Mouse (Mus musculus) gastrocnemius, postnatal 10 days (tissue): ENCODE data around the gene Rab11fip3. TPM values are rescaled to one million over a fixed set of nuclear protein-coding genes. Genes with fewer than 3 reads are reported as not detected.

Source experiments
- DNase-seq: peaks from one replicate; pipeline ENCODE4 v3.0.0; 2021; ENCODE audit warnings: mixed read lengths
- total RNA-seq, 2 experiments: library from RNA; stranded (reverse); gene quantifications; 2 replicates each; pipeline ENCODE4 v1.2.3; 2021

The Rab11fip3 gene
- total RNA-seq, 2 experiments from 2014 or later = 37.9 to 41.5 TPM

DNA sequence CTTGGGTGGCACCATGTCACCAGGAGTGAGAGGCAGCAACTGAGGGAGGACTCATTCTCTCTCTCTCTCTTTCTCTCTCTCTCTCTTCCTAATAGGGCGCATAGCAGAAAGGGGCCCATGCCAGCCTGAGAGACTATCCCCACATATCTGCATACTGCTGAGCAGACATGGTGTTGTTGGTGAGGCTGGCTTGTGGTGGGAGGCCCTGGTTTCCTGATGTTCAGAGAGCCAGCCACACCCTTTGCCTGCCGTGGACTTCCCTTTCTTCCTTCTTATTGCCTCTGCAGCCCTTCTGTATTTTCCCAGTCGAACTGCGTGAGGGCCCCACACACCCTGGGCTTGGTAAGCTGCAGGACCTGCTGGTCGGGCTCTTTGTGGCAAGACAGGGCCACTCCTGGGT is 79.0 kb downstream of the Rab11fip3 start:
- no peak for DNase-seq

- DNase-seq = peak; percentile 91
These were observed 83.8 kb downstream of the Rab11fip3 start, which contains the start of gene Capn15 for GRCm38 (mm10) chr17:25985306-25986294. Gene Capn15 (minus strand): TSS chr17:25985796.

- no peak for DNase-seq
These were observed 84.6 kb downstream of the Rab11fip3 start for GRCm38 (mm10) chr17:25984556-25985305.

DNA sequence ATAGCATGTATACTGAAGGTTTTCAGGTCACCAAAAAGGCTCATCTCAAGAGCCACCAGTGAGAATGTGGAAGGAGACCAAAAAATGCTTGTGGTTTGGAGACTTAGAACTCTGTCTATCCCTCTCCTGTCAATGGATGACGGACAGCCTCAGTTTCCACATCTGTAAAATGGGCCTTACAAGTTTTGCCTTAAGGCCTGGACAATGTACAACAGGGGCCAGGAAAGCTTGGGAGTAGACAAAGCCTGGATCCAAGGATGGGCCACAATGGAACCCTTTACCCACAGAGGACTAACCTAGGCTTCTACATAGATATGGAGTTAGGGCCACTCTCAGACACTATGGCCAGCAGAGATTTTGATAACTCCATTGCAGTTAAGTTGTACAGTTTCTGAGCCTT is 85.3 kb downstream of the Rab11fip3 start:
- no peak for DNase-seq

DNA sequence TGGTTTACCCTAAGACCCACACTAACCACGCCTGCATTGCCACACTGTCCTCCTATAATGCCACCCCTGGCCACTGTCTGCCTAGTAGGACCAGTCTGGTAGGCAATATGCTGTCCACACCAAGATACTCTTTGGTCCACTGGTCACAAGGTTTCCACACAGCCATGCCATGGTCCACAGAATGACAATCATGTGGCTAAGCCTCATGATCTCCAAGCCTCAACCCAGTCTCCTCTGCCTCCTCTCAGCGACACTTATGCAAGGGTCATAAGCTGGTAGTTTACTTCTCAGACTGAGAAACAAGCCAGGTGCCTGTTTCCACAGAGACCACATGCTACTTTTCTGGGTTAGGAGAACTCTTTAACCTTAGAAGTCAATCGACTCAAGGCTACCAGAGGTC is 86.4 kb downstream of the Rab11fip3 start:
- DNase-seq = no peak

- peak; percentile 49 for DNase-seq
These were observed 88.5 kb downstream of the Rab11fip3 start for GRCm38 (mm10) chr17:25980854-25981253.

DNA sequence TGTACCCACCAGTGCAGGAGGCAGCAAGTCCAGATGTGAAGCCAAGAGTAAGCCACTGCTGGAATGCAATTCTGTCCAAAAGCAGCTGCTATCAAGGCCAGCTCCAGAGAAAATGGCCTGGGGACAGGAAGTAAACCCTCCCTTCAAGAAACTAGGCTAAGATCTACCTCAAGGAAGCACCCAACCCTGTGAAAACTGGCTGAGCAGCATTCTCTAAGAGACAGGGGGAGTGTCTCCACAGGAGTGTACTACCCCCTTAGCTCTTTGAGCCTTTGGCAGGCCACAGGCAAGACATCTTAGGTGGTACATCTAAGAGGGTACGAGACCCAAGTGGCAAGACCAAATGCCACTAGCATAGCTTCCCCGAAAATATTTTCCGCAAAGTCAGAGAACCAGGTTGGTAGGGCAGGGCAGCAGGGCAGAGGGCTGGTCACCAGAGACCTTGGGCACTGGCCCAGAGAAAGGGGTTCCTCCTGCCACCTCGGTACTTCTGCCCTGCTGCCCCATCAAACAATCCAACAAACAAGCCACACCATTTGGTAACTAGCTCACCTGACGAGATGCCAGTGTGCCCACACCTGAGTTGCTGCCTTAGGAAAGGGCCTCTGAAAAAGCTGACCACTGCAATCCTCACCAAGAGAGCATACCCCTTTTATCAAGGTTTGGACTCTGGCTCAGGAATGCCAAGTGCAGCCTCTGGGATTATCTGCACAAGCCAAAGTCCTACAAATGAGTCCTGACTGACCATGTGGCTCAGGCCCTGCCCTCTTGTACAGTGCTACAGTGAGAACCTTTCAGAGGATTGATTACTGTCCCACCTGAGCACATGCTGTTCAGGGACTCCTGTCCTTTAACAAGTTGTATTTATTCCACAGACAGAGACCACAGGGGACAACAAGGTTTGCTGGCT is 89.3 kb downstream of the Rab11fip3 start:
- DNase-seq = no peak

DNA sequence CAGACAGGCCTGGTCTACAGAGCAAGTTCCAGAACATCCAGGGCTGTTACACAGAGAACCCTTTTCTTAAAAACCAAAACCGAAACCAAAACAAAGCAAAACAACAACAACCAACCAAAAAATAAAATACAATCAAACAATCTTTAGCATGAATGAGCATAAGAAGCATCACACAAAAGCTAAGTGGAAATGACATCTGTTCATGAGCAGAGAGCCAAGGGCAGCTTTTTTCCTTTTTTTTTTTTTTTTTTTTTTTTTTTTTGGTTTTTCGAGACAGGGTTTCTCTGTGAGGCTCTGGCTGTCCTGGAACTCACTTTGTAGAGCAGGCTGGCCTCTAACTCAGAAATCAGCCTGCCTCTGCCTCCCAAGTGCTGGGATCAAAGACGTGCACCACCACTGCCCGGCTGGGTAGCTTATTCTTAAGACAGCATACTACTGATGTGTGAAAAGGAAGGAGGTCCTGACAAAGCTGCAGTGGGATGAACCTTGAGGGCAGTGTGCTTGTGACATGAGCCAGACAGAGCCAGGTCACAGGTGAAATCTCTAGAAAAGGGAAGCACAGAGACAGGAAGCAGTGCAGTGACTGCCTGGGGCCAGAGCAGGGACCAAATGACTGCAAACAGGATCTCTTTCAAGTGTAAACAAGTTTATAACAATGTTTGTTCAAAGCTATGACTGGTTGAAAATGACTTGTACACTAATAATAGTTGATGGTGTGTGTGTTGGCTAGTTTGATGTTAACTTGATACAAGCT is 98.2 kb downstream of the Rab11fip3 start:
- no peak for DNase-seq

- no peak for DNase-seq
These were observed 98.9 kb downstream of the Rab11fip3 start for GRCm38 (mm10) chr17:25970448-25970847.

- DNase-seq = no peak
These were observed 101.2 kb downstream of the Rab11fip3 start for GRCm38 (mm10) chr17:25968176-25968575.

DNA sequence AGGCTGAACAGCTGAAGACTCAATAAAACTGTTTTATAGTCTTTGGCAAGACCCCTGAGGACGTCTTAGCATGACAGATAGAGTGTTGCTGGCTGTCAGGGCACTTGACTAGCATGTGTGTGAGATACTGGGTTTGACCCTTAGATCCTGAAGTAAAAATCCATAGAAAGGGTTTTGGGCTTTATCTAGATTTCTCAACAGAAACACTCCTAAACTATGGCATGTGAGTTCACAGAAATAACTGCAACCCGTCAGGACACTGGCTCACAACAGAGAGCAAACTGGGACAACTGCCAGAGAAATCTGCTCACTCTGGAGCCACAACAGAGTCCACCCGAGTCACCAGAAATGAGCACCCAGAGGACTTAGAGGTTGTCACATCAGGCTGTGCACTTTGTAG is 101.7 kb downstream of the Rab11fip3 start:
- no peak for DNase-seq

DNA sequence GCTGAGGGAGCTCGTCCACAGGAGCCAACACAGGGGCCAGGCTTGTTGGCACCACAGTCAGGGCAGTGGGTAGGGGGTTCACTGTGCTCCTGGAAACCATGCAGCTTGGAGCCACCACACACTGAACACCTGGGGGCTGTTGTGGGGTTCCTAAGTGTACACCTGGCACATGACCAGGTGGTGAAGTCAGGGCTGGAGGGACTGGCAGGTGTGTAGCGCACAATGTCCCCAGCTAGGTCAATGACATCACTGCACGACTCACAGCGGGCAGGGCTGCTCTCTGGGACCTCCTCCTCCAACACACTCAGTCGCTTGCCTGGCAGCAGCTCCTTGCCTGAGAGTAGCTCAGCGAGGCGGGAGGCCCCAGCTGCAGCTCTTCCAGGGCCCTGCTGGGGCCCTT is 105.1 kb downstream of the Rab11fip3 start:
- no peak for DNase-seq

DNA sequence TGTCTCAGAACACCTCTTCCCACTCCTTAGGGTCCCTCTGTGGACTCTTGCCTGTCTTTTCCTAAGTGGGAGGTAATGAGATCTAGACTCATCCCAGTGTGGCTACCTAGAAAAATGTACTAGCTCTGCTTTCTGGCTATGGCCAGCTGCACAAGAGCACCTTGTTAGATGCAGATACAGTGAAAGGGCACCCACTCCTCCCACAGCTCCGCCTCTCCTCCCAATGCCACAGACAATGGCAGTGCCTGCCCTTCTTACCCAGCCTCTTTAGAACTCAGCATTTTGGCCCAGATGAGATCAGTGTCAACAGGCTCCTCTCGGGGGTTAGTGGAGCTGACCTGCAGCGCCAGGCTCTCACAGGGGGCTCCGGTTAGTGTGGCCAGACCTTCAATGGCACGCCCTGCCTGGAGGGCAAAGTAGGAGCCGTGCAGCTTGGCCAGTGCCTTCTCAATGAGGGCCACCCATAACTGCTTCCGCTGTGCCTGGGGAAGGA is 106.9 kb downstream of the Rab11fip3 start:
- no peak for DNase-seq

DNA sequence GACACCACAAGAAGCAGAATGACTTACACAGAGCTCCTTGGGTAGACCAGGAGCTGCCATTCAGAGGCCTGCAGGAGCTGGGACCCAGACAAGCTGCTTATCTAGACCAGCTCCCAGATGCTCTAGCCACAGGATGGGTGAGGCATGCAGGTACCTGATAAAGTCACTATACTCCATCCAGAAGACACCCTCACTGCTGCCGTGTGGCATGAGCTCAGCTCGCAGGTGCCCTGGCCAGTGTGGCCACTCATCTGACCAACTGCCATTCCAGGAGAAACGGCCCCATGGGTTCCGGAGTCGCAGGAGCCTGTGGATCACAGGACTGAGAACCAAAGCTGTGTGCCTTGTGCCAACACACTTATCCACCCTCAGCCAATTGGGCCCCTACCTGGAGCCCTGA is 107.8 kb downstream of the Rab11fip3 start:
- no peak for DNase-seq

DNA sequence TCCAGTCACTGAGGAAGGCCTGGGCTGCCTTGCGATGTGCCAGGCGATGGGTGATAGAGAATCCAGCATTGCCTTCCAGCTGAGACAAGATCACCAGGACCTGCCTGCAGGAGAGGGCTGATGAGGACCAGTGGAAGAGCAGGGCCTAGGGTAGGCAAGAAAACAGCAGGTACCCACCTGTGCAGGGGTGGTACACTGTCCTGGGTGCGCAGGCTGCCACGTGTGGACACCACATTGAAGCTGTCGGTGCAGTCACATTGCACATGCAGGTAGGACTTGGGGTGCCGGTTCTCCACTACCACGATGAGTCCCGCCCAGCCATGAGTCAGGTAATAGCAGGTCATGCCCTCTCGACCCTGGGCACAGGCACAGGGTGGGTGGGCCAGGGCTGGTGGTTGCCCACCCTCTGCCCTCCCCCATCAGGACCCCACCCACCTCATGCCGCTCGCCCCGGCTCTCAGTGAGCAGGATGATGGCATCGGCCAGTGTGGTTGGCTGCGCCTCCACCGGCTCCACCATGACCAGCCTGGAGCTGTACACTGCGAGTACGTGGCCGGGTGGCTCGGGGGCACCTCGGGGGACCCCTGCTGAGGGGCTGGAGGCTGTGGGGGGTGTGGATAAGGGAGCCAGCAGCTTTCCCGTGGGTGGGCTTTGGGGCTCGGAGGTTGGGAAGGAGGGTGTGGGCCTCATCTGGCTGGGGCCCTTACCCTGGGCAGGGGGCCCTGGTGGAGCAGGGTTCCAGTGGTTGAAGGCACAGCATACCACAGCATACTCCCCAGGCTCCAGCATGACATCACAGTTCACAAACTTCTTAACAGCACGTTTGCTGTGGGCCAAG is 109.5 kb downstream of the Rab11fip3 start:
- DNase-seq = no peak

DNA sequence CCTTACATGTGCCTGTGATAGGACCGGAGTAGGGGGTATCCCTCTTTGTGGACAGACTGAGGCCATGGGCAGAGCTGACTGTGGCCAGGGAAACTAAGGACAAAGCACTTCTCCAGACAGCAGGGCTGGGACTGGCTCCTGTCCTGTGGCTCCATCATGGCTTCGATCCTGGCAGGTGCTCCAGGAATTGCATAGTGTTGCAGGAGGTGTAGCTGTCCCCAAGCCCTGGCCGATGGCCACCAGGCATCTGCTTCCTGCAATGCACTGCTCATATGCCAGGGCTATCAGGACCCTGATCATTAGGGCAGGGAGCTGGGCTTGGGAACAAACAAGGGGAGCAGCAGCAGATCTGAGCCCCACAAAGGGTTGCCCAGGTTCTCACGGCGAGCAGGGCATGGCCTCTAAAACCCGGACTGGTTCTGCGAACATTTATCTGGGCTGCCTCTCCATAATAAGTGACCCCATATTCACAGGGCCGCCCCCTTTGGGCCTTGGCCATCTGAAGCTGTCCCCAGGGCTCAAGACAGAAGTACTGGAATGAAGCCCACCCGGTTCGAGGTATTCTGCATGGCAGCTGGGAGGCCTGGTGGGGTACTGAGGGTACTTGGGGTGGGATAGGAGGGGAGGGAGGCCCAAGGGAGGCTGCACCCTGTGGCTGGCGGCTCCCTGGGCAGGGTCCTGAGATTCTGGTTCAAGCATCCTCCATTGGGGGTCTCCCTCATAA is 110.4 kb downstream of the Rab11fip3 start:
- DNase-seq = no peak

DNA sequence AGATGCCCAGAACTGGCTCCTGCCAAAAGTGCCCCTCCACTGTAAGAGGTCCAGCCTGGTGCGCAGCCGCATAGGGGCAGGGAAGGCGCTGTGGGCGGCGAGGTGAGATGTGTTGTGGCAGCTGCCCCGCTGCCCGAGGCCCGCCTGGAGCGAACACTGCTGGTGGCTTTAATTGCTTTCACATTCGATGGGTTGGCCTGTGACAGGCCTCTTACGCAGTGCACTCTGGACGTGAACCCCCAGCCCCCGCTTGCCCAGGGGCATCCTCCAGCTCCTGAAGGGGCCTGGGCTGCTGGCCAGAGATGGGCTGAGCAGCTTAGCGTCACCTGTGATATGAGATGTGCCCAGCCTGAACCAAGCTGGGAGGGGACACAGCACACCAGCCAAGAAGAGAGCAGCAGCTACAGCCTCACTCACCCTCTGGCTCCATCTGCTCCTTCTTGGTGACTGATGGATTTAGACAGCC is 111.7 kb downstream of the Rab11fip3 start:
- no peak for DNase-seq

DNA sequence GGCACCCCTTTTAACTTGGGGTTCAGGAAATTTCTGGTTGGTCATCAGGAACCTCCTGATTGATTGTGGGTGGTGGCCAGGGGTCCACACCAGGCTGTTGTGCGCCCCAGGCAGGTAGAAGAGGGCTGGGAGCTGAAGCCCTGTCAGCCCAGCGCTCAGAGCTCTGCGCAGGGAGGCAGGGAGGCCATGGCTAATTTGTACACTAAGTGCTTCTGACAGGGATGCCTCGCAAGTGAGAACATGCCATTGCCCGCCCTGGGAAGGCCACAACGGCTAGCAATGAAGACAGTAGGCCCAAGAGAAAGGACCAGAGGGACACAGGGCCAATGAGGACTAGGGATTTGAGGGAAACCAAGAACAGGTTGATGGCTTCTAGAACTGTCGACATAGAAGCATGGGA is 112.7 kb downstream of the Rab11fip3 start:
- DNase-seq = no peak

- no peak for DNase-seq
These were observed 113.2 kb downstream of the Rab11fip3 start for GRCm38 (mm10) chr17:25956201-25956600.
